Mouse (Mus musculus) embryonic facial prominence, embryonic 11.5 days (tissue): ENCODE data around the gene Pnpla2. TPM values are rescaled to one million over a fixed set of nuclear protein-coding genes. Genes with fewer than 3 reads are reported as not detected.

Experiments used
- ATAC-seq: fragments of 200-750 bp; cut with Nextera tagmentation; replicated peaks from 2 replicates; pipeline ENCODE4 v1.8.0; 2017; ENCODE audit warnings: low read depth; ENCODE audit not compliant: insufficient number of reproducible peaks, low FRiP score, low TSS enrichment
- DNase-seq: peaks from one replicate; pipeline ENCODE4 v3.0.0-alpha.2; 2015; ENCODE audit warnings: low spot score
- H3K27ac ChIP-seq: fragments of 300-500 bp; sonication (generic); replicated peaks from 2 replicates; pipeline ENCODE4 v1.5.1; 2014; ENCODE audit warnings: mild to moderate bottlenecking, low read depth, low read length, control low read depth
- H3K27me3 ChIP-seq: fragments of 300-500 bp; sonication (generic); 2 replicates; pipeline ENCODE4 v1.6.1; 2014; ENCODE audit warnings: mild to moderate bottlenecking, low read length, moderate library complexity, mixed read lengths; ENCODE audit not compliant: control insufficient read depth, insufficient read depth
- H3K36me3 ChIP-seq: fragments of 300-500 bp; sonication (generic); replicated peaks from 2 replicates; pipeline ENCODE4 v1.6.1; 2014; ENCODE audit warnings: low read depth, mild to moderate bottlenecking, low read length, moderate library complexity, mixed read lengths; ENCODE audit not compliant: control insufficient read depth, insufficient read depth
- H3K4me1 ChIP-seq: fragments of 300-500 bp; sonication (generic); 2 replicates; pipeline ENCODE4 v1.6.1; 2014; ENCODE audit warnings: low read length, mixed read lengths; ENCODE audit not compliant: control insufficient read depth, insufficient read depth
- H3K4me2 ChIP-seq: fragments of 300-500 bp; sonication (generic); 2 replicates; pipeline ENCODE4 v1.6.1; 2014; ENCODE audit warnings: low read depth, mild to moderate bottlenecking, control low read depth, low read length, moderate library complexity
- H3K4me3 ChIP-seq: fragments of 300-500 bp; sonication (generic); 2 replicates; pipeline ENCODE4 v1.5.1; 2014; ENCODE audit warnings: low read depth, low read length, control low read depth
- H3K9ac ChIP-seq: fragments of 300-500 bp; sonication (generic); replicated peaks from 2 replicates; pipeline ENCODE4 v1.6.1; 2014; ENCODE audit warnings: mild to moderate bottlenecking, control low read depth, low read length
- H3K9me3 ChIP-seq: fragments of 300-500 bp; sonication (generic); replicated peaks from 2 replicates; pipeline ENCODE4 v1.6.1; 2016; ENCODE audit warnings: mild to moderate bottlenecking, low read length, inconsistent platforms, mixed read lengths; ENCODE audit not compliant: control insufficient read depth
- WGBS: fragments of 180-500 bp; shearing (Covaris S2); extraction: QIAGEN DNeasy Blood & Tissue Kit; methylation state at CpG from one replicate; pipeline ENCODE4 v1.1.7; 2014; 5-methylcytosine and 5-hydroxymethylcytosine counted together
- polyA plus RNA-seq: library from polyadenylated mRNA; unstranded; fragments of >200 nt; fragmentation: Nextera tagmentation; extraction: Ambion mirVana; gene quantifications from 2 replicates; pipeline ENCODE4 v1.2.1, GENCODE M21; 2014

Gene Pnpla2
- polyA plus RNA-seq, 1 experiment from 2014 or later = 11.1 TPM

- Histone ChIP-seq H3K27me3 (no peaks in the 10 kb centered on the region), H3K27ac (no peak overlapping the region), H3K4me1 (peaks cover 5% of the 10 kb centered on the region; the same call in 1 of the 2 replicates), H3K36me3 (peaks cover 2% of the 10 kb centered on the region; the same call in 1 of the 2 replicates), H3K9me3 (no peaks in the 10 kb centered on the region), H3K9ac (peak overlapping the region; percentile 54), H3K4me3 (peak overlapping the region; percentile 38), H3K4me2 (peak overlapping the region; percentile 81)
- ATAC-seq (no peak), DNase-seq (no peak)
- WGBS = 77% methylated on average over 15 of the region's 15 CpGs
These were observed 21.2 kb upstream of the Pnpla2 start for GRCm38 (mm10) chr7:141433517-141434400.

- Histone ChIP-seq H3K36me3 (peaks cover 2% of the 10 kb centered on the region), H3K9ac (peak overlapping the region; percentile 54), H3K9me3 (no peaks in the 10 kb centered on the region), H3K4me3 (peak overlapping the region; percentile 38), H3K27ac (no peak overlapping the region; the same call in 1 of the 2 replicates), H3K27me3 (no peaks in the 10 kb centered on the region), H3K4me1 (no peaks in the 10 kb centered on the region; the same call in 1 of the 2 replicates), H3K4me2 (peak overlapping the region; percentile 81)
- DNase-seq = peak; percentile 77
- no peak for ATAC-seq
- WGBS = 13% methylated on average over 8 of the region's 8 CpGs
These were observed 20.5 kb upstream of the Pnpla2 start for GRCm38 (mm10) chr7:141434464-141434863.

GRCm38 (mm10) chr7:141435129-141435855 is 19.7 kb upstream of the Pnpla2 start:
- 7% methylated on average over 17 of the region's 17 CpGs for WGBS
- peak overlapping the region; percentile 81 for H3K4me2 ChIP-seq
- ATAC-seq = no peak
- H3K36me3 ChIP-seq = peaks cover 2% of the 10 kb centered on the region
- H3K4me1 ChIP-seq = no peaks in the 10 kb centered on the region; the same call in 1 of the 2 replicates
- no peaks in the 10 kb centered on the region for H3K9me3 ChIP-seq
- H3K9ac ChIP-seq = peak overlapping the region; percentile 43
- DNase-seq = peak; percentile 58
- no peaks in the 10 kb centered on the region for H3K27me3 ChIP-seq
- peak overlapping the region; percentile 38 for H3K4me3 ChIP-seq
- no peak overlapping the region for H3K27ac ChIP-seq

- no peak overlapping the region for H3K4me3 ChIP-seq
These were observed 19.0 kb upstream of the Pnpla2 start for GRCm38 (mm10) chr7:141435856-141436522.

GRCm38 (mm10) chr7:141436523-141436892 is 18.5 kb upstream of the Pnpla2 start:
- peak overlapping the region; percentile 56 for H3K4me3 ChIP-seq
- ATAC-seq (no peak), DNase-seq (no peak)
- H3K27ac ChIP-seq = no peak overlapping the region
- H3K9ac ChIP-seq = peak overlapping the region; percentile 83
- H3K27me3 ChIP-seq = no peaks in the 10 kb centered on the region
- H3K4me1 ChIP-seq = no peaks in the 10 kb centered on the region; the same call in 1 of the 2 replicates
- no peaks in the 10 kb centered on the region for H3K9me3 ChIP-seq
- H3K36me3 ChIP-seq = no peaks in the 10 kb centered on the region; the same call in none of the 2 replicates
- H3K4me2 ChIP-seq = peak overlapping the region; percentile 91
- 64% methylated on average over 2 of the region's 2 CpGs for WGBS

More at GRCm38 (mm10) chr7:141435856-141436522, 19.0 kb upstream of the Pnpla2 start:
- 75% methylated on average over 9 of the region's 9 CpGs for WGBS
- DNase-seq (no peak), ATAC-seq (no peak)
- no peaks in the 10 kb centered on the region; the same call in 1 of the 2 replicates for H3K4me1 ChIP-seq
- no peak overlapping the region for H3K9ac ChIP-seq
- H3K36me3 ChIP-seq = peaks cover under 1% of the 10 kb centered on the region
- H3K4me2 ChIP-seq = no peak overlapping the region; the same call in none of the 2 replicates
- no peak overlapping the region for H3K27ac ChIP-seq
- no peaks in the 10 kb centered on the region for H3K9me3 ChIP-seq
- no peaks in the 10 kb centered on the region for H3K27me3 ChIP-seq

GRCm38 (mm10) chr7:141437178-141438120 is 17.5 kb upstream of the Pnpla2 start, which contains the start of gene Slc25a22:
Slc25a22 (minus strand) TSS chr7:141437892.
- peak within 1 kb of the TSS; percentile 83 for H3K9ac ChIP-seq
- H3K4me3 ChIP-seq = peak within 1 kb of the TSS; percentile 56
- peak within 1 kb of the TSS; percentile 91 for H3K4me2 ChIP-seq
- 5% methylated on average over 53 of the region's 53 CpGs for WGBS
- no peaks in the 10 kb centered on the region; the same call in none of the 2 replicates for H3K36me3 ChIP-seq
- H3K9me3 ChIP-seq = no peaks in the 10 kb centered on the region
- ATAC-seq (peak; percentile 64), DNase-seq (peak; percentile 90)
- H3K4me1 ChIP-seq = peaks cover 1% of the 10 kb centered on the region; the same call in 1 of the 2 replicates
- no peaks in the 10 kb centered on the region for H3K27me3 ChIP-seq
- H3K27ac ChIP-seq = no peak within 1 kb of the TSS
